Mouse (Mus musculus) heart, embryonic 16.5 days (tissue): ENCODE results near the gene Vti1a. TPM values are rescaled to one million over a fixed set of nuclear protein-coding genes. Genes with fewer than 3 reads are reported as not detected.

Experiments
- ATAC-seq: fragments of 200-750 bp; cut with Nextera tagmentation; replicated peaks from 2 replicates; pipeline ENCODE4 v1.8.0; 2017; ENCODE audit warnings: moderate number of reproducible peaks; ENCODE audit not compliant: insufficient read depth, low FRiP score; ENCODE audit errors: extremely low read depth
- H3K27ac ChIP-seq: fragments of 300-500 bp; sonication (generic); 2 replicates; pipeline ENCODE4 v1.5.1; 2014; ENCODE audit warnings: mild to moderate bottlenecking, low read length, control low read depth, moderate library complexity
- H3K27me3 ChIP-seq: fragments of 300-500 bp; sonication (generic); 2 replicates; pipeline ENCODE4 v1.6.1; 2014; ENCODE audit warnings: low read length, mixed read lengths; ENCODE audit not compliant: control insufficient read depth, insufficient read depth
- H3K36me3 ChIP-seq: fragments of 300-500 bp; sonication (generic); 2 replicates; pipeline ENCODE4 v1.6.1; 2014; ENCODE audit not compliant: control insufficient read depth, insufficient read depth
- H3K4me1 ChIP-seq: fragments of 300-500 bp; sonication (generic); 2 replicates; pipeline ENCODE4 v1.6.1; 2014; ENCODE audit warnings: low read length, mixed read lengths; ENCODE audit not compliant: control insufficient read depth, insufficient read depth
- H3K4me2 ChIP-seq: fragments of 300-500 bp; sonication (generic); 2 replicates; pipeline ENCODE4 v1.6.1; 2014; ENCODE audit warnings: low read depth, mild to moderate bottlenecking, control low read depth, low read length
- H3K4me3 ChIP-seq: fragments of 300-500 bp; sonication (generic); 2 replicates; pipeline ENCODE4 v1.5.1; 2014; ENCODE audit warnings: mild to moderate bottlenecking, control low read depth, low read length
- H3K9ac ChIP-seq: fragments of 300-500 bp; sonication (generic); 2 replicates; pipeline ENCODE4 v1.6.1; 2014; ENCODE audit warnings: low read length, control low read depth
- H3K9me3 ChIP-seq: fragments of 300-500 bp; sonication (generic); replicated peaks from 2 replicates; pipeline ENCODE4 v1.6.1; 2016; ENCODE audit warnings: low read length; ENCODE audit not compliant: control insufficient read depth
- WGBS: fragments of 180-500 bp; shearing (Covaris S2); extraction: QIAGEN DNeasy Blood & Tissue Kit; methylation state at CpG from one replicate; pipeline ENCODE4 v1.1.7; 2014; 5-methylcytosine and 5-hydroxymethylcytosine counted together
- polyA plus RNA-seq: library from polyadenylated mRNA; unstranded; fragments of >200 nt; fragmentation: Nextera tagmentation; extraction: Ambion mirVana; gene quantifications from 2 replicates; pipeline ENCODE4 v1.2.1, GENCODE M21; 2015

The Vti1a gene
- polyA plus RNA-seq, 1 experiment from 2014 or later: 17.6 TPM

DNA sequence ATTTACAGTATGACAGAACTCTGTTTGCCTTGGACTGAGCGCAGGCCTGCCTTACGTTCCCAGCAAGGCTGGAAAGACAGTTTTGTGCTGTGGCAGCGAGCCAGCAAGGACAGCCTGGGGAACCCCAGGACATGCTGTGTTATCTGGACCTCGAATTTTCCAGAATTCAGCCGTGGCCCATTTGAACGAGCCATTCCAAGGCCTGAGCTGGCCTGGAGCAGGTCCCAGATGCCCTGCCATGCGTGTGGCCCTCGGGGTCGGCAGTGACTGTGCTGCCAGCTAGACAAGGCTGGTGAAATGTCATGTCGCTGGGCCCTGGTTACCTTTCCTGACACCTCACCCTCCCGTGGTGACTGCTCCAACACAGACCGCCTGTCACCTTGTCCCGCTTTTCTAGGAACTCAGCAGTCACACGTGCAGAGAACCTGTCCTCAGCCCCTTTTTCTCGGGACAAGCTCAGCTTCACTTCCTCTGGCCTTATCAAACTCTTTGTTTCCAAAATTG lies 247.1 kb downstream of the Vti1a start:
- H3K9me3 ChIP-seq: no peaks in the 10 kb centered on the region
- no peak overlapping the region for H3K4me3 ChIP-seq
- H3K9ac ChIP-seq: no peak overlapping the region
- peaks cover 37% of the 10 kb centered on the region for H3K4me1 ChIP-seq
- ATAC-seq: peak; percentile 88
- peak overlapping the region; percentile 72 for H3K27ac ChIP-seq
- H3K36me3 ChIP-seq: no peaks in the 10 kb centered on the region
- no peaks in the 10 kb centered on the region for H3K27me3 ChIP-seq
- 21% methylated on average over 15 of the region's 15 CpGs for WGBS
- H3K4me2 ChIP-seq: 0 out of 2 replicates have a peak overlapping the region, but pooled peaks have one; percentile 4

DNA sequence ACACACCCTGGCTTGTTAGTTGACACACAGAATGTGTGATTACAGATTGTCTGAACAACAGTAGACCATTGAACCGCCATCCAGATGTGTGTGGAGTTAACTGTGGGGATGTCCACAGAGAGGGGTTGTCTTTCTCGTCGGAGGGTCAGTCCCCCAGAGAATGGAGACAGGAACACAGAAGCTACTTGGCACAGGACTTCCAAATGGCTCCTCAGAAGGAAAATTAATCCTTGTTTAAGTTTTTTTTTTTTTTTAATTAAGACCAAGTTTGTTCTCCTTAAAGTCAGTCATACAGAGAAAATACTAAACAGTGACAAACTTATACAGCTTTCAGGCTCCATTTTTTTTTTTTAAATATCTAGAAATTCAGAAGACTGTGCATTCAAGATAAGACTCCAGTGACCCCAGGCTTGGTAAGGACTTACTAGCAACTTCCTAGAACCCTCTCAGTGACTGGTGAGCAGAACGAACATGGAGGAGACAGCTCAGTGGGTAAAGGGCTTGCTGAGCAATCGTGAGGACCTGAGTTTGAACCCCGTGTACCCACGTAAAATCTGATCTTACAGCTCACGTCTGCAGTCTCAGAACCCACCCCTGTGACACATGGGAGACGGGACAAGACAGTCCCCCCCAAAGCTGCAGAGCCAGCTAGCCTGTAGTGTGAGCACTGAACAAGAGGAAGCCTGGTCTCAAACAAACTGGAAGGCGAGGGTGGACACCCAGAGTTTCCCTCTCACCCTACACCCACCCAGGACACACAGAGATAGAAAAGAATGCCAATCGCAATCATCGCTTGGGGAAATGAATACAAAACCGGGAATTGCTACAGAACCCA lies 248.2 kb downstream of the Vti1a start:
- H3K9ac ChIP-seq: no peak overlapping the region
- H3K4me3 ChIP-seq: no peak overlapping the region
- no peaks in the 10 kb centered on the region for H3K27me3 ChIP-seq
- no peak for ATAC-seq
- H3K36me3 ChIP-seq: no peaks in the 10 kb centered on the region
- WGBS: 85% methylated on average over 13 of the region's 13 CpGs
- H3K4me1 ChIP-seq: peaks cover 47% of the 10 kb centered on the region
- no peaks in the 10 kb centered on the region for H3K9me3 ChIP-seq
- H3K27ac ChIP-seq: no peak overlapping the region; the same call in 1 of the 2 replicates
- H3K4me2 ChIP-seq: no peak overlapping the region

DNA sequence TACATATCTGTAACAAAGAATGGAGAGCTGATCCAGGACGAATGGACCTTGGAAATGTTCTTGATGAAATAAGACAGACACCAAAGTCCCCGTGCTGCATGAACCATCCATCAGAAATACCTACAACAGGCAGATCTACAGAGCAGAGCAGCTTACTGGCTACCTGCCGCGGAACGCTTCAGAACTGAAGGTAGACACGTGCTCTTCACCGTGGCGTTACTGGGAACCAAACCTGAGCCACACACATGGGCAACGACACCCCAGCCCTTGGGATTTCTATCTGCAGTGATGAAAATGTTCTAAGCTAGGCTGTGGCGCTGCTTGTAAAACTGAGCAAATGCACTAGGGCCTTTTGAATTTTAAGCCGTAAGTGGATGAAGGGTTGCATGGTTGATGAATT lies 249.0 kb downstream of the Vti1a start:
- H3K9ac ChIP-seq: no peak overlapping the region
- no peaks in the 10 kb centered on the region for H3K27me3 ChIP-seq
- peaks cover 55% of the 10 kb centered on the region for H3K4me1 ChIP-seq
- ATAC-seq: no peak
- H3K36me3 ChIP-seq: no peaks in the 10 kb centered on the region
- H3K4me3 ChIP-seq: no peak overlapping the region
- no peak overlapping the region for H3K27ac ChIP-seq
- no peak overlapping the region for H3K4me2 ChIP-seq
- no peaks in the 10 kb centered on the region for H3K9me3 ChIP-seq
- WGBS: 84% methylated on average over 11 of the region's 11 CpGs

DNA sequence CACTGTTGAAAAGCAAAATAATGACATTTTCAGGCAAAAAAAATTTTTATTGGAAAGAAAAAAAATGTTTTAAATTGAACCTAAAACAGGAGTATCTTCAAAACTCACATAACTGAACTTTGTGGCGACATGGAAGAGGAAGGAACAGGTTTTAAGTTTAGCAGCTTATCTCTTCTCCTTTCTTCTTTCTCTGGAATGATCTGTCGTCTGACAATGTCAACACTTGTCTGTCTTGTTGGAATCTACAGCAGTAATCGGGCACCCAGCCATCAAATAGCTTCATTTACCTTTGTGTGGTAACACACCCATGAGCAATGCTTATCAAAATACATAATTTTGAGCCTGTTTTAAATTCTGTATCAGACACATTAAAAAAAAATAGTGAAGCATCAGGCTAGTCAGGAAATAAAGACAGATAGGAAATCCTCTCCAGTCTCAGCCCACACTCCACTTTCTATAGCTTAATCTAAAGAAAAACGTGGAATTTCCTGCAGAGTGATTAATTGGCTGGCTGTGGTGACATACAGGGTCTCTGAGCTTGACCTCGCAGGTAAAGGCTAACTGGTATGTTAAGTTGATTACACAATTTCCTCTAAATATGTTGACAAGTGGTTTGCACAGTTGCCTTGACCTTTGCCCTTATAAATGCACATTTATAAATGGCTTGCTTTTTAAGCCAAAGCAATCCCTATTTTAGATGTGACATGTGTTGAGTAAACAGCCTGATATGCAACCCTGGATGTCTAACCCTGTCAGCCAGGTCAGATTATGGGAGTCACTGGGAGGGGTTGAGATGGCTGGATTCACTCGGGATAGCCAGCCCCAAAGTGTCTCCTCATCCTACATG lies 249.7 kb downstream of the Vti1a start:
- Histone ChIP-seq H3K4me1 (peaks cover 61% of the 10 kb centered on the region), H3K4me3 (no peak overlapping the region), H3K36me3 (no peaks in the 10 kb centered on the region), H3K4me2 (no peak overlapping the region), H3K9me3 (no peaks in the 10 kb centered on the region), H3K9ac (no peak overlapping the region), H3K27me3 (no peaks in the 10 kb centered on the region), H3K27ac (no peak overlapping the region)
- 47% methylated on average over 6 of the region's 6 CpGs for WGBS
- no peak for ATAC-seq

DNA sequence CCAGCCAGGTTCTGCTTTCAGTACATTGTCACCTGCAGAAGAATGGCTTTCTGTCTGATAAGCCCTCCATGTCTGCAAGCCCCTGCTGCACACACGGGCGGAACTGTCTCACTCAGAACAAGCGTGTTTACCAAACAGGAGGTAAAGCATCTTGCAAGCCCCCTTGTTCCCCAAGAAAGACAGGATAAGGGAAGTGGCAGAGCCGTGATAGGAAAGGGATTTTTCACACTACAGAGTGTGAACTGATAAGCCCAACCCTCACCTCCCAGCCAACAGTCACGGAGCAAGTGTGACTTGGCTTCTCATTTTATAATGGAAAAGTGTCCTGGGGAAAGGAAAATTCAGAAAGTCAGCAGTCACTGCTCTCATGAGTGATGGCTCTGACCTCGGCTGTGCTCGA lies 253.0 kb downstream of the Vti1a start:
- no peaks in the 10 kb centered on the region for H3K9me3 ChIP-seq
- no peak overlapping the region; the same call in 1 of the 2 replicates for H3K27ac ChIP-seq
- WGBS: 28% methylated on average over 7 of the region's 7 CpGs
- no peaks in the 10 kb centered on the region for H3K36me3 ChIP-seq
- H3K4me3 ChIP-seq: no peak overlapping the region
- no peaks in the 10 kb centered on the region for H3K27me3 ChIP-seq
- H3K4me1 ChIP-seq: peaks cover 52% of the 10 kb centered on the region
- no peak for ATAC-seq
- H3K4me2 ChIP-seq: no peak overlapping the region
- no peak overlapping the region for H3K9ac ChIP-seq

DNA sequence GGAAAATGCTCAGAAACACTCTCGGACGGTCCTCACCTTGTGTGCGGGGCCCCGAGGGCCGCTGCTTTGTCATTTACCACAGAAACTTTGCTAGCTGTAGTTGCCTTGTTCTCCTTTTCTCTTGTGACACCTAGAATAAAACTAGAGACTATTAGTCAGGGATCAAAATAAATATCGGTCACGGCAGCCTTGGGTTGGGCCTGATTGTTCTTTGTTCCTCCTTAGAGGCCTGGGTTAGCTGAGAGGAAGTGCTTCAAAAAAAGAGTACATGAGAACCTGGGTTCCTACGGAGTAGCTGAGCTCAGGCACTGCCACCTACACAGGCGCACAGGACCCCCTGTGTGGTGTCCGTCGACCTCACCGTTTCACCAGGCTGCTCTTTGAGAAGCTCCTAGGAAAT lies 253.8 kb downstream of the Vti1a start:
- no peak overlapping the region for H3K4me3 ChIP-seq
- no peaks in the 10 kb centered on the region for H3K36me3 ChIP-seq
- H3K4me1 ChIP-seq: peaks cover 52% of the 10 kb centered on the region
- H3K27me3 ChIP-seq: no peaks in the 10 kb centered on the region
- no peak overlapping the region for H3K4me2 ChIP-seq
- H3K27ac ChIP-seq: no peak overlapping the region; the same call in 1 of the 2 replicates
- ATAC-seq: no peak
- no peak overlapping the region for H3K9ac ChIP-seq
- WGBS: 76% methylated on average over 12 of the region's 12 CpGs
- no peaks in the 10 kb centered on the region for H3K9me3 ChIP-seq

- peak; percentile 50; the same call in 1 of the 2 replicates for ATAC-seq
- Histone ChIP-seq H3K4me3 (no peak overlapping the region), H3K36me3 (no peaks in the 10 kb centered on the region), H3K27me3 (no peaks in the 10 kb centered on the region), H3K4me2 (peak overlapping the region; percentile 32), H3K4me1 (peaks cover 47% of the 10 kb centered on the region), H3K27ac (peak overlapping the region; percentile 52), H3K9me3 (no peaks in the 10 kb centered on the region), H3K9ac (0 out of 2 replicates have a peak overlapping the region, but pooled peaks have one; percentile 2)
- WGBS: 59% methylated on average over 9 of the region's 9 CpGs
These were observed 254.6 kb downstream of the Vti1a start for GRCm38 (mm10) chr19:55570520-55571296.

DNA sequence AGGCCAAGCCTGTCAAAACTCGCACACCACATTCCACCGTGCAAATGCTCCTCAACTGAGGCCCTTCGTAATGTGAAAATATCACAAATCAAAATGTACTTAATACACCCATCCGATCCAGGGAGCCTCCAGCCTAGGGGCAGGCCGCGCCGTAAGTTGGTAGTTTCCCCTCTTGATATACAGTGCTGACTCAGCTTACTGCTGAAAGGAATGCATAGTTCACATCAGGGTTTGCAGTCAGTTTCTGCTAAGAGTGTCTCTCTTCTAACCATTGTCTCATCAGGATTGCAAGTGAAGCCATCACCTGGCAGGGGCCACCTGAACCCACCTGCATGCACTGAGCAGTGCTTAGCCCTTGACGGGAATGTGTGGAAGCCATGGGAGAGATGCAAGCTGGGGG lies 255.4 kb downstream of the Vti1a start:
- Histone ChIP-seq H3K27ac (peak overlapping the region; percentile 52), H3K36me3 (no peaks in the 10 kb centered on the region), H3K27me3 (no peaks in the 10 kb centered on the region), H3K9ac (no peak overlapping the region), H3K4me3 (no peak overlapping the region), H3K4me1 (peaks cover 42% of the 10 kb centered on the region), H3K9me3 (no peaks in the 10 kb centered on the region), H3K4me2 (no peak overlapping the region)
- WGBS: 84% methylated on average over 8 of the region's 8 CpGs
- no peak for ATAC-seq
